Mouse (Mus musculus): ENCODE measurements around the gene Gm9747. TPM values are rescaled to one million over a fixed set of nuclear protein-coding genes. Genes with fewer than 3 reads are reported as not detected.

Gm9747 gene
- total and polyA plus RNA-seq, 2 experiments, result 0.05 TPM; not detected in 1

DNA sequence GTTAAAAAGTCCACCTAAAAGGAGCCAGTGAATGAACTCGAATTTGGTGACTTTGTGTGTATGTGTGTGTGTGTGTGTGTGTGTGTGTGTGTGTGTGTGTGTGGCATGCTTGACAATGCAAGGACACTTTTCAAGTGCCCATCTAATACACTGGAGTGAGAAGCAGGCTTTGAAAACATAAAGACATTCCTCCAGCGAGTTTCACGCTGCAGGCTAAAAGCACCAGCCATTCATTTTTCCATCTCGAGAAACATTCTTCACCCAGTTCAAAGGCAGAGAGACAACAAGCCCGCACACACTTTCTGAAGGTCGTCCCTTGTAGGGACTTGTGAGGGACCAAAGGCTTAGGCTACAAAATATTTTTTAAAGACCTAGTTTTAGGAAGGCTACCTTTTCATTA, 40.6 kb downstream of the Gm9747 start:
- Histone ChIP-seq H3K4me1 (ENCODE audit: control insufficient read depth, insufficient read depth, low read length) (peaks cover 3% of the 10 kb centered on the region), H3K9ac (ENCODE audit: low read depth, low read length) (no peak overlapping the region), H3K36me3 (ENCODE audit: control insufficient read depth, insufficient read depth, low read length) (peaks cover 30% of the 10 kb centered on the region), H3K79me2 (ENCODE audit: control insufficient read depth, insufficient read depth, low read length) (peaks cover 17% of the 10 kb centered on the region; the same call in 1 of the 2 replicates), H3K27ac (replicated peaks; ENCODE audit: insufficient read depth, low read depth, low read length) (no peak overlapping the region), H3K27me3 (ENCODE audit: control insufficient read depth, insufficient read depth, low read length) (no peaks in the 10 kb centered on the region), H3K4me3 (ENCODE audit: insufficient read depth, low read depth, low read length) (no peak overlapping the region)
- no peak for DNase-seq (ENCODE audit: extremely low read depth, low read depth, low spot score)
- 71% methylated on average over 6 of the region's 6 CpGs for WGBS
- TF ChIP-seq POLR2A (IDR thresholded peaks at IDR 0.05; ENCODE audit: extremely low read depth, insufficient read depth, low read length), result no peak

GRCm38 (mm10) chr1:82274361-82274760, 41.4 kb downstream of the Gm9747 start:
- WGBS, result 30% methylated on average over 1 of the region's 1 CpGs
- peak; percentile 31 for DNase-seq (ENCODE audit: extremely low read depth, low read depth, low spot score)
- Histone ChIP-seq H3K9ac (ENCODE audit: low read depth, low read length) (no peak overlapping the region), H3K4me3 (ENCODE audit: insufficient read depth, low read depth, low read length) (no peak overlapping the region), H3K4me1 (ENCODE audit: control insufficient read depth, insufficient read depth, low read length) (peaks cover 3% of the 10 kb centered on the region), H3K79me2 (ENCODE audit: control insufficient read depth, insufficient read depth, low read length) (peaks cover 18% of the 10 kb centered on the region; the same call in 1 of the 2 replicates), H3K36me3 (ENCODE audit: control insufficient read depth, insufficient read depth, low read length) (peaks cover 31% of the 10 kb centered on the region), H3K27ac (replicated peaks; ENCODE audit: insufficient read depth, low read depth, low read length) (no peak overlapping the region), H3K27me3 (ENCODE audit: control insufficient read depth, insufficient read depth, low read length) (no peaks in the 10 kb centered on the region)
- TF ChIP-seq POLR2A (IDR thresholded peaks at IDR 0.05; ENCODE audit: extremely low read depth, insufficient read depth, low read length) (no peak), CTCF (IDR thresholded peaks at IDR 0.05; ENCODE audit: low read depth, low read length) (no peak)

GRCm38 (mm10) chr1:82279768-82280167, 46.9 kb downstream of the Gm9747 start:
- Histone ChIP-seq H3K27ac (replicated peaks; ENCODE audit: insufficient read depth, low read depth, low read length) (no peak overlapping the region), H3K9ac (ENCODE audit: low read depth, low read length) (no peak overlapping the region), H3K36me3 (ENCODE audit: control insufficient read depth, insufficient read depth, low read length) (peaks cover 25% of the 10 kb centered on the region), H3K4me1 (ENCODE audit: control insufficient read depth, insufficient read depth, low read length) (peaks cover 12% of the 10 kb centered on the region), H3K27me3 (ENCODE audit: control insufficient read depth, insufficient read depth, low read length) (no peaks in the 10 kb centered on the region), H3K79me2 (ENCODE audit: control insufficient read depth, insufficient read depth, low read length) (peaks cover 17% of the 10 kb centered on the region; the same call in 1 of the 2 replicates), H3K4me3 (ENCODE audit: insufficient read depth, low read depth, low read length) (no peak overlapping the region)
- TF ChIP-seq POLR2A (IDR thresholded peaks at IDR 0.05; ENCODE audit: extremely low read depth, insufficient read depth, low read length), result no peak
- no peak for TF ChIP-seq CTCF (IDR thresholded peaks at IDR 0.05; ENCODE audit: low read depth, low read length)
- DNase-seq (ENCODE audit: extremely low read depth, low read depth, low spot score), result no peak
- WGBS, result 26% methylated on average over 1 of the region's 1 CpGs

- TF ChIP-seq CTCF (IDR thresholded peaks at IDR 0.05; ENCODE audit: low read depth, low read length), result no peak
- no peak for TF ChIP-seq POLR2A (IDR thresholded peaks at IDR 0.05; ENCODE audit: extremely low read depth, insufficient read depth, low read length)
- peak; percentile 42 for DNase-seq (ENCODE audit: extremely low read depth, low read depth, low spot score)
- Histone ChIP-seq H3K27me3 (ENCODE audit: control insufficient read depth, insufficient read depth, low read length) (no peaks in the 10 kb centered on the region), H3K4me1 (ENCODE audit: control insufficient read depth, insufficient read depth, low read length) (peaks cover 17% of the 10 kb centered on the region), H3K4me3 (ENCODE audit: insufficient read depth, low read depth, low read length) (no peak overlapping the region), H3K27ac (replicated peaks; ENCODE audit: insufficient read depth, low read depth, low read length) (peak overlapping the region; percentile 44), H3K79me2 (ENCODE audit: control insufficient read depth, insufficient read depth, low read length) (peaks cover 18% of the 10 kb centered on the region; the same call in 1 of the 2 replicates), H3K36me3 (ENCODE audit: control insufficient read depth, insufficient read depth, low read length) (peaks cover 13% of the 10 kb centered on the region), H3K9ac (ENCODE audit: low read depth, low read length) (no peak overlapping the region)
- 41% methylated on average over 6 of the region's 6 CpGs for WGBS
Measured at GRCm38 (mm10) chr1:82281823-82282222, 48.9 kb downstream of the Gm9747 start.

- TF ChIP-seq CTCF (IDR thresholded peaks at IDR 0.05; ENCODE audit: low read depth, low read length), result no peak
- TF ChIP-seq POLR2A (IDR thresholded peaks at IDR 0.05; ENCODE audit: extremely low read depth, insufficient read depth, low read length), result 0 out of 2 replicates have a peak, but pooled peaks have one; percentile 70
- peaks cover 28% of the 10 kb centered on the region for H3K4me1 ChIP-seq (ENCODE audit: control insufficient read depth, insufficient read depth, low read length)
- H3K27ac ChIP-seq (replicated peaks; ENCODE audit: insufficient read depth, low read depth, low read length), result peak overlapping the region; percentile 72
- no peaks in the 10 kb centered on the region for H3K27me3 ChIP-seq (ENCODE audit: control insufficient read depth, insufficient read depth, low read length)
- WGBS, result 4% methylated on average over 33 of the region's 35 CpGs
- H3K9ac ChIP-seq (ENCODE audit: low read depth, low read length), result peak overlapping the region; percentile 69
- H3K4me3 ChIP-seq (ENCODE audit: insufficient read depth, low read depth, low read length), result peak overlapping the region; percentile 63
- peaks cover 28% of the 10 kb centered on the region for H3K79me2 ChIP-seq (ENCODE audit: control insufficient read depth, insufficient read depth, low read length)
- DNase-seq (ENCODE audit: extremely low read depth, low read depth, low spot score), result peak; percentile 71
- H3K36me3 ChIP-seq (ENCODE audit: control insufficient read depth, insufficient read depth, low read length), result peaks cover 3% of the 10 kb centered on the region
Measured at GRCm38 (mm10) chr1:82282992-82283611, 50.2 kb downstream of the Gm9747 start.

- Histone ChIP-seq H3K9ac (ENCODE audit: low read depth, low read length) (peak overlapping the region; percentile 15), H3K4me1 (ENCODE audit: control insufficient read depth, insufficient read depth, low read length) (peaks cover 35% of the 10 kb centered on the region), H3K36me3 (ENCODE audit: control insufficient read depth, insufficient read depth, low read length) (no peaks in the 10 kb centered on the region; the same call in 1 of the 2 replicates), H3K79me2 (ENCODE audit: control insufficient read depth, insufficient read depth, low read length) (peaks cover 31% of the 10 kb centered on the region), H3K27me3 (ENCODE audit: control insufficient read depth, insufficient read depth, low read length) (no peaks in the 10 kb centered on the region), H3K4me3 (ENCODE audit: insufficient read depth, low read depth, low read length) (peak overlapping the region; percentile 51; the same call in 1 of the 2 replicates), H3K27ac (replicated peaks; ENCODE audit: insufficient read depth, low read depth, low read length) (peak overlapping the region; percentile 71)
- TF ChIP-seq POLR2A (IDR thresholded peaks at IDR 0.05; ENCODE audit: extremely low read depth, insufficient read depth, low read length) (no peak), CTCF (IDR thresholded peaks at IDR 0.05; ENCODE audit: low read depth, low read length) (no peak)
- peak; percentile 73 for DNase-seq (ENCODE audit: extremely low read depth, low read depth, low spot score)
- WGBS, result 29% methylated on average over 1 of the region's 1 CpGs
Measured at GRCm38 (mm10) chr1:82283901-82284301, 51.0 kb downstream of the Gm9747 start.
